Mouse (Mus musculus): ENCODE measurements around the gene Pla2g4e. TPM values are rescaled to one million over a fixed set of nuclear protein-coding genes. Genes with fewer than 3 reads are reported as not detected.

Pla2g4e gene
- total and polyA plus RNA-seq, 3 experiments = 0.11 to 0.46 (median 0.31) TPM

- DNase-seq = peak; percentile 33
Observed at GRCm38 (mm10) chr2:120153586-120154360, 91.4 kb downstream of the Pla2g4e start.

DNA sequence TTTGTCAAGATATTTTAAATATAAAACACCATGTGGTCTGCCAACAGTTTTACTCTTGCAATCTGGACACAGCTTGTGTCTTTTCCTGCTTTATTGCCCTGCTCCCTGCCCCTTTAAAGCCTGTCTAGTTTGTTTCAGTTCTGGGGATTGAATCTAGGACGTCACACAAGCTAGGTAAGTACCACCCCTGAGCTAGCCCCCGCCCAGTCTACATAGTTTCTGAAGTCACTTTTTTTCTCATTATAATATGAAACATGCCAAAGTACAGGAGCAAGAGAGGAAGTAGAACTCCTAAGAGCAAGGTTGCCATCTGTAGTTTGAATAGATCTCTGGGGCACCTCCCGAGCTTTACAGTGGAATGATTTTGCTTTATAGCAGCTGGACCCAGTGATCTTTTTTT is 94.6 kb downstream of the Pla2g4e start:
- DNase-seq = no peak

GRCm38 (mm10) chr2:120149634-120150033 is 95.5 kb downstream of the Pla2g4e start:
- DNase-seq = no peak

DNA sequence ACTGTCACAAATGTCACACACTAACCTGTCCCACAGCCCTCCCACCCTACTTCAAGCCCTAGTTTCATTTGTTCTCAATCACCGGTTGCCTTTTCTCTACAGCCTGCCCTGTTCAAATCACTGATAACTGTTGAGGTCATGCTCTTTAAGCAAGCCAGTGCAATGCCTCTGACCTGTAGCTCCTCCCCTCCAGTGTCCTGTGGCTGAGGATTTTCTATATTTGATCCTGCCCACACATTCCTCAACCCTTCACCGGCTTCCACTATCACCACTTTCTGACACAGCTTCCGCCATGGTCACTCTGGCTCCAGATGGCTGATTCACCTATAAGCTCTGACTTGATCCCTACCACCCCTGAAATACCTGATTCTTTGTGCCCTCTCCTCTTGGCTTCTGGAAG is 97.1 kb downstream of the Pla2g4e start:
- DNase-seq = no peak

- no peak for DNase-seq
Observed at GRCm38 (mm10) chr2:120147364-120147763, 97.8 kb downstream of the Pla2g4e start.

DNA sequence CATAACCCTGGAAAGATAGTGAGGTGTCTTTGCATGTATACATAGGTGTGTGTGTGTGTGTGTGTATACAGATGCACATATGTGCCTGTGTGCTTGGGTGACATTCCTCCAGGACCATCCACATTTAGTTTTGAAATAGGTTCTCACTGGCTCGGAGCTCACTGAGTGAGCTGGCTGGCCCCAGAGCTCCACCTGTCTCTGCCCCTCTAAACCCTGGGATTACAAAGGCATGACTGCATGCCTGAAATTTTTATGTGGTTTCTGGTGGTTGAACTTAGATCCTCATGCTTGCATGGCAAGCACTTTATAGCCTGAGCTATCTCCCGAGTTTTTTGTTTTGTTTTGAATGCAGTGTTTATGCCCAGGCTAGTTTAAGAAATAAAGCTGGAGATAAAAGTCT is 98.6 kb downstream of the Pla2g4e start:
- no peak for DNase-seq

- DNase-seq = no peak
Observed at GRCm38 (mm10) chr2:120144390-120144789, 100.7 kb downstream of the Pla2g4e start.

DNA sequence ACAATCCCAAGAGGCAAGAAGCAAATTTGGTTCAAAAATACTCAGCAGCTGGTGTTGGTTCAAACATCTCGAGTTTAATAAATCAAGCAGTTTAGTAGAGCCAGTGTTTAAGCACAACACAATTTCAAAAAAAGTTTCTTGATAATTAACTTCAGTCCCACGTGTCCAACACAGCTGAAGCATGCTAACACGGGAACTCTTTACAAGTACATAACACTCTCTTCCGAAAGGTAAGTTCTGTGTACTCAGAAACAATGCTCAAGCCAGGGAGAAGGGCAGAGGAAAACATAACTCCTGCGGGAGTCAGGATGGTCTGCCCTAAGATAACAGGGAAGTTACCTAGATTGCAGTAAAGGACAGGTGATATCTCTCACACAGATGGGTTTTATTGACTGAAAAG is 102.8 kb downstream of the Pla2g4e start:
- DNase-seq = no peak

GRCm38 (mm10) chr2:120141671-120142070 is 103.5 kb downstream of the Pla2g4e start:
- DNase-seq = no peak

- DNase-seq = no peak
Observed at GRCm38 (mm10) chr2:120140326-120140725, 104.8 kb downstream of the Pla2g4e start.

DNA sequence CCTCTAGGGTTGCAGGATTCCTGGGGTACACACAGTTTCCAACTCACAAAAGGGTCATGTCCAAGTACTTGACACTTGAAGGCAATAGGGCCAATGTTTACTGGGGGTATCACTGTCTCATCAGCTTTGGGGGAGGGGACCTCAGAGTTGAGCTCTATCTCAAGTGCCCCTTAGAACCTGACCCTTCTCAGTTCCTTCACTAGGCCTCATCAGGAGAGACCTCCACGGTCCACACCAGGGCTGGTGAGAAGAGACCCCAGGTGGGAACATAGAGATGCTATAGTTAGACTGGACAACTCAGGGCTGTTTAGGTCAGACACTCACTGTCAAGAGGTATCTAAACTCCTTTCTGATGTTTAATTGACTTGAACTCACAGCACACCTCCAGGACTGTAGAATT is 106.0 kb downstream of the Pla2g4e start:
- DNase-seq = no peak

GRCm38 (mm10) chr2:120137281-120137680 is 107.9 kb downstream of the Pla2g4e start:
- DNase-seq = no peak

GRCm38 (mm10) chr2:120134453-120135075 is 110.6 kb downstream of the Pla2g4e start:
- no peak for DNase-seq

DNA sequence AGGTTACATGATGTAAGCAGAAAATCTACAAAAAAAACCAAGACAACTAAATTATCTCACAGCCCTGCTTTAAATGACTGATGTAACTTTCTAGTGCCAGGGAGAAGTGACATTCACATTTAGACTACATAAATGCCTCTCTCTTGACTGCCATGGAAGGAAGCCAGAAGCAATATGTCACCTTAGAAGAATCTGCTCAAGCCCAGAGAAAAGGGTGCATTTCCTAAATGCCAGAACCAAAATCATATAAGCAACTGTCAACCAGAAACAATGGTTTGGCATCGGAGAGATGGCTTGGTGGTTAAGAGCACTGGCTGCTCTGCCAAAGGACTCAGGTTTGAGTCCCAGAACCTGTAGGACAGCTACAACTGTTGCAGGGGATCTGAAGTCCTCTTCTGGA is 113.3 kb downstream of the Pla2g4e start:
- DNase-seq = no peak

DNA sequence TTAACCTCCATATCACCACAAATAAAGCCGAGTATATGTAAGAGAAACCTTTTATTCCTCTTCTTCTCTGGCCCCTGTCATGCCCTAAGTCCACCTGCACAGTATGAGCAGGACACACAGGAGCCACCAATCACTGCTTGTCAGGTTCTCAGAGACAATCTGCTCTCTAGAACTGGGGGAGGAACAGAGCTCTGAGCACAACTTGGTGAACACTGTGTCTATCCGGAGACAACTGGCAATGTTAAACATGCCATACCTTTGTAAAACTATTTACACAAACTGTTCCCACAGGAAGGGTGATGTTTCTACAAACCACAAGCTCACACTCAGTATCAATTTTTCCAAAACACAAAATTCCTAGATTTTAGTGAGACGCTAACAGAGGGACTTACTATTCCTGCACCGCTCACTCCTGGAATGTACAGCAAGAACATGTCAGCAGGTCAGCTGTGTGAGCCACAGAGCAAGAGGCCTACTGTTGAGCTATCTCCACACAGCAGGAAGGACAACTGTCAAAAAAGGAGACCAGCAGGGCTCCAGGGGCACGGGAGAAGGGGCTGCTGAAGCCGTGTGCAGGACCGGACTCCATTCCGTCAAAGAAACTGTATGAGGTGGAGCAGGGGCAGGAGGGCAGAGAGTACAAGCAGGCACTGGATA is 115.8 kb downstream of the Pla2g4e start:
- DNase-seq = no peak

DNA sequence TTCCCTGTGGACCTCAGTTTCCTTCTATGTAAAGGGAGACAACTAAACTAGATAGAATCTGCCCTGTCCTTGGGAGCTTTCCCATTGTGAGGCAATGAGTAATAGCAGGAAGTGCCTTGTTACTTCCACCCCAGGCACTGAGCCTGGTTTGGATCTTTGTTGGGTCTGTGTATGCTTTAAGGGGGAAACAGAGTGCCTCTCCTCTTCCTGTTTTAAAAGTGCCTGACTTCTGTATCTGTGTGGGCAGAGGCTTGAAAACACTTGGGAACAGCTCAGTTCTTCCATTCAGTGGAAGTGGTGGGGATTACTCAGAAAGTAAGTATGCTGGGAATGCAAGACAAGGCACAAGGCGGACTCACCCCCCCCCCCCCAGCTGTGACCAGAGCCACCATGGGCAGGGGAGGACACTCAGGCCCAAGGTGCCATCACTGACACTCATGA is 116.5 kb downstream of the Pla2g4e start:
- peak; percentile 59 for DNase-seq

DNA sequence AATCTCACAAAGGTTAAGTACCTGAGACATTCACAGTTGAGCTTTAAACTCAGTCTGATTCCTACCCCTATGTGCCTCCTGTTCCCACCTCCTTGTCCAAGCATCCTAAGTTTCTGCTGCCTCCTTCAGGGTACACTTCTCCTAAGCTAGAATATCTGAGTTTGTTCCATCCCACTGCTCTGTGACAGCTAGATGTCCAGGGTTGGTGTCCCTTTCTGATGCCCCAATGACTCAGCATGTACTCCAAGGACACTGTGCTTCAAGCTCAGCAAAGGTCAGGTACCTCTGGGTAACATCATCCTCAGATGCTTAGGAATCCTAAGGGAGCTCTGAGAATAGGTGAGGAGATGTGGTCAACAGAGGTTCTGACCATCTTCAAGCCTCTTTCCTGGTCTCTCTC is 117.1 kb downstream of the Pla2g4e start:
- DNase-seq = no peak

DNA sequence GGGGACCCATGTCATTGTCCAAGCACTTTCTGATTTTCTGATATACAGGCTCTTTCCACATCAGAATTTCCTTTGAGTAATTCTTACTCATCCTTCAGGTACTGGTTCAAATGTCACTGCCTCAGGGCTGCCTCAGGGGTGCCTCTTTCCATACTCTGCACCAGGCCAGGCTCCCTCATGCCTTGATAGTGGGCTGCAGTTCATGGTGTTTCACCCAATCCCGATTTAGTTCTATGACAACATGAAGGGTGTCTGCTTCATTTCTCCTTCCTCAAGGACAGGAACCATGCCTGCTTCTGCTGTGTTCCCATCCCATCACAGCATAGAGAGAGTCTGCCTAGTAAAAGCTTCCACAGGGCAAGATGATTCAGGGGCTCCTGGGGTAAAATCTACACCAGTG is 118.2 kb downstream of the Pla2g4e start:
- no peak for DNase-seq

DNA sequence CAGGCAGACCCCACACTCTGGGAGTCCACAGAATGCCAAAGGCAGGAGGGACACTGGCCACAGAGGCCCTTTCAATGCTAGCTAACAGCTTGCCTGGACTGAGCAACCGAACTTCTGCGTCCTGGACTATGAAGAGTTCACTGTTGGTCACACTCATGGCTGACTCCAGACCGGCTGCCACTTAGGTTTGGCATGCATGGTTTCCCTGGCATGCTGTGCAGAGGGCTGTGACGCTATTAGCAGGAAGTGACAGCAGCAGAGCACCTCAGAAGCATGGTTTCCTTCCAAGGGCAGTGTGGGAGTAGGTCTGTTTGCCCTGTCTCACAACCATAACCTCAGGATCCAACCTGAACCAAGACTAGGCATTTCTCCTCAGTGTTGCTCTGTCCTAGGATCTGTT is 118.7 kb downstream of the Pla2g4e start:
- no peak for DNase-seq

- DNase-seq = no peak
Observed at GRCm38 (mm10) chr2:120125461-120125860, 119.7 kb downstream of the Pla2g4e start.

- no peak for DNase-seq
Observed at GRCm38 (mm10) chr2:120124946-120125345, 120.2 kb downstream of the Pla2g4e start.

DNA sequence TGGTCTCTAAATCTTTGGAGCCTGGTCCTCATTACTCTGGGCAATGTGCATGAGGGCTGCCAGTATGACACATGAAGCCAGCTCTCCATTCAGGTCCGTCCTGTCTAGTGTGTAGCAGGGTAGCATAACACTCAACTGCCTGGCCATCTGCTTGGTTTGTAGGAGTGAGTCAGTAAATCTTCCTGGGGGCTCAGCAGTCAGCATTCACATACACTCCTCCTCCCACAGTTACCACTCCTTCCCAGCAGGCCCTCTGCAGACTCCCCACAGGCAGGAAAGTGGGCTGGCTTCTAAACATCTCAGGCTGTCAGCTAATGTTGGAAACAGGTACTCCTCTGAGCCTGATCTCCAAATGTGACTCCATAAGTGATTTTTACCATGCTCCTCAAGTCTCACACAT is 121.0 kb downstream of the Pla2g4e start:
- DNase-seq = no peak

- DNase-seq = no peak
Observed at GRCm38 (mm10) chr2:120122983-120123382, 122.2 kb downstream of the Pla2g4e start.
